Mouse (Mus musculus) MEL (cell line): ENCODE data around the gene Tnfaip8l3. TPM values are rescaled to one million over a fixed set of nuclear protein-coding genes. Genes with fewer than 3 reads are reported as not detected.
A peak's percentile ranks its signal among the peaks of the same experiment; 100 is the strongest.

Experiments used
- DNase-seq: peaks from one replicate; pipeline ENCODE4 v3.0.0; 2011; ENCODE audit warnings: low read depth, low spot score
- H3K27ac ChIP-seq: 2 replicates; pipeline ENCODE4 v1.5.1; 2012; ENCODE audit warnings: low read depth, mild to moderate bottlenecking, control low read depth, low read length, moderate library complexity; ENCODE audit not compliant: control insufficient read depth
- H3K27me3 ChIP-seq, 2 experiments: fragments of 150-350 bp in 1 of 2; sonication (generic) in 1 of 2; 2 replicates each; pipeline ENCODE4 v1.6.1; 2012; ENCODE audit warnings: low read length in 2 of 2, mild to moderate bottlenecking in 2 of 2, improper control_type of control experiment in 1 of 2, moderate library complexity in 1 of 2; ENCODE audit not compliant: insufficient read depth in 2 of 2, control insufficient read depth in 1 of 2
- H3K36me3 ChIP-seq, 2 experiments: 2 replicates each; pipeline ENCODE4 v1.6.1; 2012 to 2014; ENCODE audit warnings: low read length in 2 of 2, improper control_type of control experiment in 1 of 2, inconsistent platforms in 1 of 2, mild to moderate bottlenecking in 1 of 2; ENCODE audit not compliant: insufficient read depth in 2 of 2, control insufficient read depth in 1 of 2
- H3K4me1 ChIP-seq, 2 experiments: fragments of 150-350 bp in 1 of 2; sonication (generic) in 1 of 2; 2 replicates each; pipeline ENCODE4 v1.6.1; 2012; ENCODE audit warnings: low read length in 2 of 2, improper control_type of control experiment in 1 of 2, mild to moderate bottlenecking in 1 of 2; ENCODE audit not compliant: insufficient read depth in 2 of 2, control insufficient read depth in 1 of 2
- H3K4me3 ChIP-seq, 2 experiments: fragments of 150-350 bp in 1 of 2; sonication (generic) in 1 of 2; 2 replicates each; pipeline ENCODE4 v1.5.1; 2012; ENCODE audit warnings: low read depth in 2 of 2, low read length in 2 of 2, mild to moderate bottlenecking in 2 of 2, moderate library complexity in 2 of 2, control low read depth in 1 of 2, improper control_type of control experiment in 1 of 2; ENCODE audit not compliant: control insufficient read depth in 1 of 2, insufficient read depth in 1 of 2
- H3K79me2 ChIP-seq: 2 replicates; pipeline ENCODE4 v1.6.1; 2012; ENCODE audit warnings: mild to moderate bottlenecking, low read length, moderate library complexity; ENCODE audit not compliant: control insufficient read depth, poor library complexity, insufficient read depth
- H3K9ac ChIP-seq: 2 replicates; pipeline ENCODE4 v1.6.1; 2012; ENCODE audit warnings: low read depth, mild to moderate bottlenecking, control low read depth, low read length, moderate library complexity; ENCODE audit not compliant: control insufficient read depth, poor library complexity, severe bottlenecking
- H3K9me3 ChIP-seq: fragments of 150-350 bp; sonication (generic); replicated peaks from 2 replicates; pipeline ENCODE4 v1.6.1; 2012; ENCODE audit warnings: mild to moderate bottlenecking, low read length, improper control_type of control experiment, moderate library complexity; ENCODE audit not compliant: insufficient read depth
- BHLHE40 ChIP-seq: IDR thresholded peaks from 2 replicates; pipeline ENCODE4 v1.6.1; 2012; ENCODE audit warnings: low read depth, mild to moderate bottlenecking, inconsistent platforms, low read length, improper control_type of control experiment, borderline replicate concordance
- CHD1 ChIP-seq: IDR thresholded peaks from 2 replicates; pipeline ENCODE4 v1.6.1; 2012; ENCODE audit warnings: low read depth, mild to moderate bottlenecking, inconsistent platforms, low read length, improper control_type of control experiment
- CHD2 ChIP-seq: IDR thresholded peaks from 2 replicates; pipeline ENCODE4 v1.6.1; 2011; ENCODE audit warnings: low read length, improper control_type of control experiment
- CTCF ChIP-seq, 3 experiments: IDR thresholded peaks in 2 of 3; conservative IDR thresholded peaks in 1 of 3; 2 replicates each; pipeline ENCODE4 v1.5.1; 2011 to 2012; ENCODE audit warnings: low read length in 3 of 3, low read depth in 2 of 3, mild to moderate bottlenecking in 2 of 3, improper control_type of control experiment in 1 of 3, inconsistent platforms in 1 of 3, mixed read lengths in 1 of 3, moderate library complexity in 1 of 3; ENCODE audit not compliant: control insufficient read depth in 1 of 3, insufficient read depth in 1 of 3, poor library complexity in 1 of 3, severe bottlenecking in 1 of 3
- E2F4 ChIP-seq: IDR thresholded peaks from 2 replicates; pipeline ENCODE4 v1.6.1; 2011; ENCODE audit warnings: low read depth, low read length, improper control_type of control experiment, borderline replicate concordance
- ELF1 ChIP-seq: IDR thresholded peaks from 2 replicates; pipeline ENCODE4 v1.6.1; 2014; ENCODE audit warnings: low read depth, mild to moderate bottlenecking, inconsistent platforms, low read length, improper control_type of control experiment, moderate library complexity
- EP300 ChIP-seq, 2 experiments: IDR thresholded peaks; 2 replicates each; pipeline ENCODE4 v1.6.1; 2011; ENCODE audit warnings: improper control_type of control experiment in 2 of 2, low read length in 2 of 2, low read depth in 1 of 2, mild to moderate bottlenecking in 1 of 2
- JUND ChIP-seq: IDR thresholded peaks from 2 replicates; pipeline ENCODE4 v1.6.1; 2011; ENCODE audit warnings: low read depth, mild to moderate bottlenecking, improper control_type of control experiment, low read length
- MAFK ChIP-seq: IDR thresholded peaks from 2 replicates; pipeline ENCODE4 v1.6.1; 2011; ENCODE audit warnings: low read depth, mild to moderate bottlenecking, low read length, improper control_type of control experiment, borderline replicate concordance
- MEF2A ChIP-seq: IDR thresholded peaks from 2 replicates; pipeline ENCODE4 v1.6.1; 2014; ENCODE audit warnings: low read depth, mild to moderate bottlenecking, inconsistent platforms, low read length, improper control_type of control experiment; ENCODE audit not compliant: poor library complexity, insufficient replicate concordance, severe bottlenecking; ENCODE audit errors: extremely low read depth
- MXI1 ChIP-seq: IDR thresholded peaks from 2 replicates; pipeline ENCODE4 v1.6.1; 2011; ENCODE audit warnings: mild to moderate bottlenecking, low read depth, low read length, improper control_type of control experiment
- NELFE ChIP-seq: IDR thresholded peaks from 2 replicates; pipeline ENCODE4 v1.6.1; 2011; ENCODE audit warnings: low read depth, low read length, improper control_type of control experiment
- NRF1 ChIP-seq: IDR thresholded peaks from 2 replicates; pipeline ENCODE4 v1.6.1; 2014; ENCODE audit warnings: low read depth, mild to moderate bottlenecking, inconsistent platforms, low read length, improper control_type of control experiment, moderate library complexity; ENCODE audit not compliant: poor library complexity, insufficient read depth, severe bottlenecking
- POLR2A ChIP-seq, 2 experiments: IDR thresholded peaks; 2 replicates each; pipeline ENCODE4 v1.6.1; 2011 to 2012; ENCODE audit warnings: low read length in 2 of 2, mild to moderate bottlenecking in 2 of 2, control low read depth in 1 of 2, improper control_type of control experiment in 1 of 2, low read depth in 1 of 2, moderate library complexity in 1 of 2; ENCODE audit not compliant: control insufficient read depth in 1 of 2, insufficient read depth in 1 of 2, poor library complexity in 1 of 2
- POLR2AphosphoS2 ChIP-seq: IDR thresholded peaks from 2 replicates; pipeline ENCODE4 v1.6.1; 2011; ENCODE audit warnings: low read length, improper control_type of control experiment
- RAD21 ChIP-seq: IDR thresholded peaks from 2 replicates; pipeline ENCODE4 v1.6.1; 2011; ENCODE audit warnings: mild to moderate bottlenecking, low read depth, low read length, improper control_type of control experiment
- RCOR1 ChIP-seq: IDR thresholded peaks from 2 replicates; pipeline ENCODE4 v1.6.1; 2012; ENCODE audit warnings: low read depth, mild to moderate bottlenecking, inconsistent platforms, low read length, improper control_type of control experiment
- SIN3A ChIP-seq: IDR thresholded peaks from 2 replicates; pipeline ENCODE4 v1.6.1; 2012; ENCODE audit warnings: low read length, improper control_type of control experiment, inconsistent platforms
- SMC3 ChIP-seq: IDR thresholded peaks from 2 replicates; pipeline ENCODE4 v1.6.1; 2011; ENCODE audit warnings: low read depth, low read length, improper control_type of control experiment
- TBP ChIP-seq: IDR thresholded peaks from 2 replicates; pipeline ENCODE4 v1.8.0; 2011; ENCODE audit warnings: low read depth, low read length, improper control_type of control experiment
- UBTF ChIP-seq: IDR thresholded peaks from 2 replicates; pipeline ENCODE4 v1.6.1; 2012; ENCODE audit warnings: low read depth, mild to moderate bottlenecking, inconsistent platforms, low read length, improper control_type of control experiment, moderate library complexity, borderline replicate concordance; ENCODE audit not compliant: insufficient read depth
- USF1 ChIP-seq: IDR thresholded peaks from 2 replicates; pipeline ENCODE4 v1.6.1; 2014; ENCODE audit warnings: low read depth, mild to moderate bottlenecking, inconsistent platforms, low read length, improper control_type of control experiment, moderate library complexity
- ZC3H11A ChIP-seq: IDR thresholded peaks from 2 replicates; pipeline ENCODE4 v1.6.1; 2012; ENCODE audit warnings: low read depth, mild to moderate bottlenecking, inconsistent platforms, low read length, improper control_type of control experiment
- ZKSCAN1 ChIP-seq: IDR thresholded peaks from 2 replicates; pipeline ENCODE4 v1.6.1; 2012; ENCODE audit warnings: low read depth, mild to moderate bottlenecking, inconsistent platforms, low read length, improper control_type of control experiment, moderate library complexity
- polyA plus RNA-seq, 2 experiments: library from polyadenylated mRNA; stranded (reverse) in 1 of 2; unstranded in 1 of 2; fragments of >175 nt in 1 of 2; fragments of >200 nt in 1 of 2; gene quantifications; 2 replicates each; pipeline versions ENCODE4 v1.2.1 to v1.2.4; 2012; ENCODE audit warnings: low replicate concordance in 2 of 2, low read depth in 1 of 2; ENCODE audit not compliant: insufficient read length in 2 of 2, insufficient read depth in 1 of 2, missing spikeins in 1 of 2
- total RNA-seq: library from RNA; depleted of rRNA; stranded (reverse); fragments of 300-350 nt; gene quantifications from 2 replicates; pipeline ENCODE4 v1.2.3, GENCODE M21; 2012; rRNA removed

Gene Tnfaip8l3
- total RNA-seq (not detected in 2 replicates), polyA plus RNA-seq (not detected)

GRCm38 (mm10) chr9:54068032-54068649 lies at the start of gene Tnfaip8l3:
Gene Tnfaip8l3 (minus strand): TSS chr9:54068388.
- no peaks in the 10 kb centered on the region for H3K36me3 ChIP-seq
- no peak within 1 kb of the TSS for H3K27ac ChIP-seq
- H3K4me1 ChIP-seq: no peaks in the 10 kb centered on the region
- TF ChIP-seq POLR2A (IDR thresholded peaks at IDR 0.05; ENCODE audit: control insufficient read depth in 1 of 2, insufficient read depth in 1 of 2, low read depth in 1 of 2, low read length in 2 of 2, poor library complexity in 1 of 2) (0 out of 4 replicates have a peak, but pooled peaks of 1 of the 2 experiments have one; percentile 8), BHLHE40 (no peak)
- no peak within 1 kb of the TSS for H3K4me3 ChIP-seq
- no peaks in the 10 kb centered on the region for H3K79me2 ChIP-seq
- H3K27me3 ChIP-seq: no peaks in the 10 kb centered on the region; a peak in 1 of 4 replicates
- H3K9ac ChIP-seq: no peak within 1 kb of the TSS
- DNase-seq: no peak
- no peaks in the 10 kb centered on the region for H3K9me3 ChIP-seq

- no peak for DNase-seq
- Histone ChIP-seq H3K4me1 (no peaks in the 10 kb centered on the region), H3K27me3 (no peaks in the 10 kb centered on the region; a peak in 1 of 4 replicates), H3K36me3 (no peaks in the 10 kb centered on the region), H3K4me3 (no peak overlapping the region), H3K9me3 (no peaks in the 10 kb centered on the region), H3K79me2 (no peaks in the 10 kb centered on the region), H3K27ac (no peak overlapping the region), H3K9ac (no peak overlapping the region)
- TF ChIP-seq MEF2A (no peak), E2F4 (no peak), RAD21 (peak; percentile 38), BHLHE40 (no peak), POLR2AphosphoS2 (no peak), ELF1 (no peak), NELFE (no peak), RCOR1 (no peak), ZKSCAN1 (no peak), CTCF (IDR thresholded peaks at IDR 0.05 in 2 of 3, conservative IDR thresholded peaks at IDR 0.05 in 1 of 3; ENCODE audit: control insufficient read depth in 1 of 3, insufficient read depth in 1 of 3, low read depth in 2 of 3, low read length in 3 of 3, poor library complexity in 1 of 3, severe bottlenecking in 1 of 3) (peak in 1 of 3 experiments; percentile 30; a peak in 2 of 6 replicates), JUND (no peak), CHD2 (no peak), SMC3 (peak; percentile 31), ZC3H11A (no peak), MAFK (no peak), MXI1 (no peak), UBTF (no peak), SIN3A (no peak), NRF1 (no peak), USF1 (no peak), CHD1 (no peak), TBP (no peak), EP300 (IDR thresholded peaks at IDR 0.05; ENCODE audit: low read depth in 1 of 2, low read length in 2 of 2) (no peak)
Observed at GRCm38 (mm10) chr9:54112726-54113125, 44.5 kb upstream of the Tnfaip8l3 start.
